Mouse (Mus musculus) kidney, postnatal 4 days (tissue): ENCODE measurements around the gene Wasf2.

Source experiments
- DNase-seq, 2 experiments: peaks; one replicate each; pipeline ENCODE4 v3.0.0; 2021; ENCODE audit warnings: mixed read lengths in 2 of 2

Wasf2 gene

GRCm38 (mm10) chr4:133202254-133202653, 71.9 kb downstream of the Wasf2 start:
- no peak for DNase-seq

- DNase-seq = no peak
Observed at GRCm38 (mm10) chr4:133203591-133203990, 73.3 kb downstream of the Wasf2 start.

GRCm38 (mm10) chr4:133204379-133204778, 74.1 kb downstream of the Wasf2 start:
- DNase-seq = peak in 1 of 2 experiments; percentile 39

GRCm38 (mm10) chr4:133209366-133209765, 79.1 kb downstream of the Wasf2 start:
- peak; percentile 69 to 77 for DNase-seq

- DNase-seq = no peak
Observed at GRCm38 (mm10) chr4:133210023-133210787, 79.9 kb downstream of the Wasf2 start.

GRCm38 (mm10) chr4:133210788-133211390, 80.6 kb downstream of the Wasf2 start:
- DNase-seq = no peak

GRCm38 (mm10) chr4:133211751-133212561, 81.7 kb downstream of the Wasf2 start, which contains the start of the genes Cd164l2 and Gpr3:
Gene Cd164l2, plus strand, starts transcription at chr4:133212131.
Gene Gpr3, minus strand, starts transcription at chr4:133212536.
- DNase-seq = no peak

GRCm38 (mm10) chr4:133212562-133213267, 82.4 kb downstream of the Wasf2 start:
- peak; percentile 84 to 90 for DNase-seq

- DNase-seq = peak in 1 of 2 experiments; percentile 48
Observed at GRCm38 (mm10) chr4:133213268-133213590, 82.9 kb downstream of the Wasf2 start.

GRCm38 (mm10) chr4:133213661-133214060, 83.4 kb downstream of the Wasf2 start:
- DNase-seq = no peak

- DNase-seq = peak; percentile 86 to 88
Observed at GRCm38 (mm10) chr4:133217641-133218040, 87.3 kb downstream of the Wasf2 start.

GRCm38 (mm10) chr4:133218745-133219144, 88.4 kb downstream of the Wasf2 start:
- no peak for DNase-seq

- peak; percentile 78 to 85 for DNase-seq
Observed at GRCm38 (mm10) chr4:133220656-133221055, 90.4 kb downstream of the Wasf2 start.

- no peak for DNase-seq
Observed at GRCm38 (mm10) chr4:133221701-133222100, 91.4 kb downstream of the Wasf2 start.

GRCm38 (mm10) chr4:133223875-133224274, 93.6 kb downstream of the Wasf2 start:
- no peak for DNase-seq

- no peak for DNase-seq
Observed at GRCm38 (mm10) chr4:133226073-133226472, 95.8 kb downstream of the Wasf2 start.

GRCm38 (mm10) chr4:133227636-133228035, 97.3 kb downstream of the Wasf2 start:
- peak in 1 of 2 experiments; percentile 53 for DNase-seq

GRCm38 (mm10) chr4:133229582-133229981, 99.3 kb downstream of the Wasf2 start:
- no peak for DNase-seq

GRCm38 (mm10) chr4:133233285-133233976, 103.1 kb downstream of the Wasf2 start:
- DNase-seq = peak; percentile 43 to 69

- DNase-seq = no peak
Observed at GRCm38 (mm10) chr4:133234771-133235170, 104.5 kb downstream of the Wasf2 start.

- no peak for DNase-seq
Observed at GRCm38 (mm10) chr4:133235415-133235814, 105.1 kb downstream of the Wasf2 start.

GRCm38 (mm10) chr4:133237911-133238310, 107.6 kb downstream of the Wasf2 start:
- DNase-seq = no peak
